Mouse (Mus musculus): Measurements from ENCODE around the gene Ebi3.
"Not testable (repeated sequence)": the region's sequence is repeated elsewhere in the genome, so short reads cannot be mapped to it uniquely, and the experiment has no call there.

GRCm38 (mm10) chr17:55944387-55944865, 8.0 kb upstream of the Ebi3 start:
- TF ChIP-seq EP300, CTCF (IDR thresholded peaks at IDR 0.05; ENCODE audit: low read depth): not testable (repeated sequence)

All from liver, embryonic 14.5 days (tissue).